In genomic region chr6:84586551-84587200, GRCm38 (mm10) we compare ENCODE assay signal across 8 mouse cellular contexts. TPM values are rescaled to one million over a fixed set of nuclear protein-coding genes. Genes with fewer than 3 reads are reported as not detected.
A peak's percentile ranks its signal among the peaks of the same experiment; 100 is the strongest.
DNase-seq lines count a peak whose midpoint lies in the region; ATAC-seq and TF ChIP-seq lines count a peak whose summit lies in the region.

No protein-coding gene starts in this region.

- TF ChIP-seq EP300 in stomach, postnatal 0 days (optimal IDR thresholded peaks at IDR 0.05) = no peak

- 4% methylated on average over 28 of the region's 28 CpGs for WGBS in stomach, postnatal 0 days

- no peak overlapping the region for H3K9ac ChIP-seq in stomach, postnatal 0 days (ENCODE audit: low read length)

- ATAC-seq in stomach, postnatal 0 days (ENCODE audit: low FRiP score, low TSS enrichment) = no peak
- ATAC-seq in megakaryocyte progenitor cell, adult 5-6 weeks (replicated peaks; ENCODE audit: poor library complexity) = no peak

- H3K27ac ChIP-seq in stomach, postnatal 0 days (replicated peaks) = no peak overlapping the region

- no peak for TF ChIP-seq CTCF in stomach, postnatal 0 days (IDR thresholded peaks at IDR 0.05; ENCODE audit: low read depth)

- peak; percentile 37 for DNase-seq in embryo, embryonic 11 days
- DNase-seq in embryo, embryonic 10 days (ENCODE audit: low spot score) = no peak
- peak; percentile 17 for DNase-seq in urinary bladder, adult 2 months (ENCODE audit: low spot score)
- DNase-seq in urinary bladder, postnatal 14 days (ENCODE audit: low spot score) = no peak
- peak; percentile 2 for DNase-seq in liver
- peak; percentile 13 for DNase-seq in stomach, postnatal 0 days (ENCODE audit: low spot score)
- DNase-seq in ovary, postnatal 14 days (ENCODE audit: low spot score) = no peak

- H3K4me2 ChIP-seq in stomach, postnatal 0 days (replicated peaks; ENCODE audit: low read depth) = peak overlapping the region; percentile 87

- no peaks in the 10 kb centered on the region for H3K36me3 ChIP-seq in stomach, postnatal 0 days (ENCODE audit: control insufficient read depth, insufficient read depth, low read length)

- H3K4me1 ChIP-seq in stomach, postnatal 0 days (replicated peaks; ENCODE audit: control insufficient read depth, insufficient read depth) = peaks cover 25% of the 10 kb centered on the region

- H3K27me3 ChIP-seq in stomach, postnatal 0 days (ENCODE audit: control insufficient read depth, insufficient read depth, low read length) = peaks cover 11% of the 10 kb centered on the region; the same call in 1 of the 2 replicates

- H3K4me3 ChIP-seq in stomach, postnatal 0 days (ENCODE audit: low read depth, low read length) = peak overlapping the region; percentile 45

- H3K9me3 ChIP-seq in stomach, postnatal 0 days (ENCODE audit: control insufficient read depth, low read length) = no peaks in the 10 kb centered on the region

RNA-seq across cellular contexts. Expression of gene Cyp26b1, which starts 7.0 kb away (rescaled TPM):
- 2.3 and 3.7 TPM in 2 replicates for polyA plus RNA-seq in urinary bladder, adult 2 months (2012; rRNA removed)
- 5.8 and 6.4 TPM in 2 replicates for polyA plus RNA-seq in stomach, postnatal 0 days (2015; fragmentation: Nextera tagmentation; extraction: Ambion mirVana)
- total RNA-seq in megakaryocyte progenitor cell, adult 5-6 weeks (2015) = not detected in 2 replicates
- not detected in 2 replicates for total RNA-seq in megakaryocyte progenitor cell, adult 5-6 weeks (2017)

Comparison
In these comparisons a context has a peak if more than half of its experiments do, and no peak if none do; other contexts are left out.
1. DNase-seq: peak in embryo, embryonic 11 days (single experiment), urinary bladder, adult 2 months (single experiment), liver (single experiment) and stomach, postnatal 0 days (single experiment); none in embryo, embryonic 10 days (single experiment), urinary bladder, postnatal 14 days (single experiment) and ovary, postnatal 14 days (single experiment).